Mouse (Mus musculus): ENCODE measurements at regions not wholly inside any gene's neighbourhood (a gene's known extent, or its start where the extent isn't known, plus 50 kb on each side); places are given as distances from the start of the nearest gene placed in this dataset.

GRCm38 (mm10) chr14:91889141-91889631, 2001.3 kb downstream of the Pcdh9 start:
- ATAC-seq (ENCODE audit: low FRiP score, low read depth) = no peak
- Histone ChIP-seq H3K27ac (no peak overlapping the region), H3K4me2 (replicated peaks) (no peak overlapping the region), H3K4me1 (no peaks in the 10 kb centered on the region), H3K9ac (no peak overlapping the region), H3K9me3 (no peaks in the 10 kb centered on the region; the same call in 1 of the 2 replicates), H3K27me3 (replicated peaks) (no peaks in the 10 kb centered on the region), H3K36me3 (no peaks in the 10 kb centered on the region), H3K4me3 (no peak overlapping the region)
- WGBS = 82% methylated on average over 9 of the region's 9 CpGs

DNA sequence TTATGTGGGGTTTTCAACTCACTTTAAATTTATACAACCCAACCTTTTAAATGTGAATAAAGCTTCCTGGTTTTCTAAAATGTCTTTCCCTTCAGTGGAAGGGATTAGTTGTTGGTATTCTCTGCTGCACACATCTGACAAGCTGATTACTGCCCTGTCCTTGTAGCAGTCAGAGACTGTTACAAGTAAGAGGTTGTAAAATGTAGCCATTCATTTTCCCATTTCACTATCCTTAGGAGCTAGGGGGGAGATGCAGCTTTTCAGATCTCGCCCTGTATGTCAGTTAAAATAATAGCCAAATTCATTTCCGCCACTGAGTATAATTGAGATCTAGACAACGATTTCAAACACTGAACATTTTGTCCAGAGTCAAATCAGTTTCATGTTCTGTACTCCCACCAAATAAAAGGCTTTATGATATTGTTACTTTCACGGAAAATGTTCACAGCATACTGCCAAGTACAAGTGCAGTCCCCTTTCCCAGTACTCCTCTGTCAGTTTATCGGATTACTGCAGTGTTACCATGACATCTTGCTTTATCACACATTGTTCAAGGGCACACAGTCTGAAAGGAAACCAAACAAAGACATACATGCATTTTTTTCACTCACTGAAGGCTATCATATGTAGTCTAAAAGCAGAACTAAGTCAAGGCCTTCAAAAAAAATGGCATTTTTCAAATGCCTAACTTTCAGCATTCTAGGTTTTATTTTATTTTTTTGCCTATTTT, 2024.4 kb downstream of the Pcdh9 start:
- H3K36me3 ChIP-seq = no peaks in the 10 kb centered on the region

GRCm38 (mm10) chr14:91852258-91852657, 2038.2 kb downstream of the Pcdh9 start:
- 88% methylated on average over 8 of the region's 8 CpGs for WGBS
- no peak for ATAC-seq (ENCODE audit: low FRiP score, low read depth)
- no peaks in the 10 kb centered on the region for H3K27me3 ChIP-seq (replicated peaks)

More for the DNA sequence above, 2024.4 kb downstream of the Pcdh9 start:
- Histone ChIP-seq H3K9me3 (no peaks in the 10 kb centered on the region), H3K4me2 (replicated peaks) (no peak overlapping the region), H3K27me3 (replicated peaks) (no peaks in the 10 kb centered on the region), H3K4me1 (no peaks in the 10 kb centered on the region), H3K27ac (no peak overlapping the region), H3K4me3 (no peak overlapping the region), H3K9ac (no peak overlapping the region)
- WGBS = 49% methylated on average over 5 of the region's 5 CpGs
- peak; percentile 53; the same call in 1 of the 2 replicates for ATAC-seq (ENCODE audit: low FRiP score, low read depth)

More at GRCm38 (mm10) chr14:91852258-91852657, 2038.2 kb downstream of the Pcdh9 start:
- H3K27ac ChIP-seq = no peak overlapping the region
- no peak overlapping the region for H3K4me3 ChIP-seq
- no peaks in the 10 kb centered on the region for H3K36me3 ChIP-seq
- no peak overlapping the region for H3K9ac ChIP-seq
- no peaks in the 10 kb centered on the region; the same call in 1 of the 2 replicates for H3K9me3 ChIP-seq
- H3K4me2 ChIP-seq (replicated peaks) = no peak overlapping the region
- no peaks in the 10 kb centered on the region for H3K4me1 ChIP-seq
